Mouse (Mus musculus): ENCODE results near the gene Mon1b.

GRCm38 (mm10) chr8:113634161-113634560 lies 1.2 kb upstream of the Mon1b start:
- TF ChIP-seq FLI1 (IDR thresholded peaks at IDR 0.05; ENCODE audit: low read length) (no peak), GATA1 (IDR thresholded peaks at IDR 0.05; ENCODE audit: borderline replicate concordance, low read length) (no peak)

Data from megakaryocyte, embryonic 14.5 days (primary cell).